Mouse (Mus musculus) gastrocnemius, postnatal 4 days (tissue): Measurements from ENCODE around the gene Klk6. TPM values are rescaled to one million over a fixed set of nuclear protein-coding genes. Genes with fewer than 3 reads are reported as not detected.

Source experiments
- DNase-seq, 2 experiments: peaks; one replicate each; pipeline ENCODE4 v3.0.0; 2021 to 2022; ENCODE audit warnings: low spot score in 2 of 2, mixed read lengths in 2 of 2
- total RNA-seq, 2 experiments: library from RNA; stranded (reverse); gene quantifications; 2 replicates each; pipeline ENCODE4 v1.2.3; 2021

The Klk6 gene
- total RNA-seq, 2 experiments from 2014 or later = not detected

GRCm38 (mm10) chr7:43816746-43817145 lies 7.6 kb upstream of the Klk6 start:
- DNase-seq = no peak

- DNase-seq = no peak
Measured at GRCm38 (mm10) chr7:43821581-43821980, 2.7 kb upstream of the Klk6 start.

GRCm38 (mm10) chr7:43826056-43826455 lies 1.8 kb downstream of the Klk6 start:
- no peak for DNase-seq

- DNase-seq = no peak
Measured at GRCm38 (mm10) chr7:43827706-43828105, 3.4 kb downstream of the Klk6 start.

- DNase-seq = no peak
Measured at GRCm38 (mm10) chr7:43829006-43829405, 4.7 kb downstream of the Klk6 start.

GRCm38 (mm10) chr7:43841701-43842100 lies 17.4 kb downstream of the Klk6 start, which contains the start of gene Klk5:
TSS of gene Klk5 (plus strand) at chr7:43841971.
- DNase-seq = no peak

- no peak for DNase-seq
Measured at GRCm38 (mm10) chr7:43843801-43844200, 19.5 kb downstream of the Klk6 start.

GRCm38 (mm10) chr7:43851616-43852015 lies 27.3 kb downstream of the Klk6 start:
- DNase-seq = no peak

GRCm38 (mm10) chr7:43854642-43855380 lies 30.5 kb downstream of the Klk6 start:
- no peak for DNase-seq

GRCm38 (mm10) chr7:43855709-43856108 lies 31.4 kb downstream of the Klk6 start:
- DNase-seq = no peak

- DNase-seq = no peak
Measured at GRCm38 (mm10) chr7:43856307-43856706, 32.0 kb downstream of the Klk6 start.

- DNase-seq = no peak
Measured at GRCm38 (mm10) chr7:43857501-43857900, 33.2 kb downstream of the Klk6 start.

- DNase-seq = no peak
Measured at GRCm38 (mm10) chr7:43860411-43860810, 36.1 kb downstream of the Klk6 start.

- DNase-seq = peak; percentile 52 to 70
Measured at GRCm38 (mm10) chr7:43873237-43873636, 48.9 kb downstream of the Klk6 start.

GRCm38 (mm10) chr7:43873674-43874073 lies 49.4 kb downstream of the Klk6 start:
- no peak for DNase-seq

- no peak for DNase-seq
Measured at GRCm38 (mm10) chr7:43874868-43875375, 50.6 kb downstream of the Klk6 start.

- DNase-seq = no peak
Measured at GRCm38 (mm10) chr7:43876444-43876843, 52.1 kb downstream of the Klk6 start.

GRCm38 (mm10) chr7:43878281-43878680 lies 54.0 kb downstream of the Klk6 start:
- DNase-seq = no peak

GRCm38 (mm10) chr7:43880912-43881311 lies 56.6 kb downstream of the Klk6 start, which contains the start of gene Klk4:
TSS of gene Klk4 (plus strand) at chr7:43881160.
- DNase-seq = no peak
